Mouse (Mus musculus): ENCODE measurements at regions not wholly inside any gene's neighbourhood (a gene's known extent, or its start where the extent isn't known, plus 50 kb on each side); places are given as distances from the start of the nearest gene placed in this dataset.

DNA sequence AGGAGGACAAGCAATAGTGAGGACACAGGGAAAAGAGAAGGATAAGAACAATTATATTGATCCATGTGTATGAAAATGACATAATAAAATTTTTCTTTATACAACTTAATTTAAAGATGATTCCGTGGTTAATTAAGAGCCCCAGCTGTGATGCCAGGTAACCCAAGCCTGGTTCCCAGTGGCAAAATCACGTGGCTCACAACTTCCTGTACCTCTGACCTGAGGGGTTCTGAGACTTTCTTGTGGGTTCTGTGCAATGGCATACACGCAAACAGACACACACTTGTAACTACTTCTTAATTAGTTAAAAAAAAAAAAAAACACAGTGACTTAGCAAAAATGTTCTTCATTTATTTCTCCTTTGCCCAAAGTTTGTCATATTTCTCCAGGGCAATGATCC is 57.2 kb upstream of the Gadd45a start:
- TF ChIP-seq CTCF (IDR thresholded peaks at IDR 0.05; ENCODE audit: borderline replicate concordance, insufficient read depth, low read length) (no peak), POLR2A (IDR thresholded peaks at IDR 0.05; ENCODE audit: low read depth, low read length) (no peak)

Data from embryonic fibroblast, embryonic 13.5 days (primary cell).